ENCODE assay signal across 19 mouse cellular contexts in the genomic region with DNA sequence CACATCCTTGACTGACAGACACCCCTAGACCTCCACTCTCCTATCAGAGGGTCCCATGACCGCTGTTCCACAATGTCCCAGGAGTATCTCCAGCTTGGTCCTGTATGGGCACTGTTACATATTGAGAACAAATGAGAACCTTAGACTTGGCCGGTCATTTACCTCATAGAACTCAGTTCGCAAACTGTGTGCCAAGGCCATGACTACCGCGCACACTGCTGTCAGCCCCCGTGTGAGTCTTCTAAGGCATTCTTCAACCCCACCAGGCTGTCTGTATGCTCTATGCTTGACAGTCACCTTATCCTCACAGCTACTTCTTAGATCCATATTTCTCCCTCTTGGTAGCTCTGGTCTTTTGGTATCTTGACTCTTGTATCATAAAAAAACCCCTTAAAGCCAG. TPM values are rescaled to one million over a fixed set of nuclear protein-coding genes. Genes with fewer than 3 reads are reported as not detected.
DNase-seq lines count a peak whose midpoint lies in the region; ATAC-seq and TF ChIP-seq lines count a peak whose summit lies in the region.
"Had no signal": no experiment of that assay in that cellular context is flagged by ENCODE, and none has a peak within 500 bp of the region (broad histone marks: within the 10 kb centered on the region; RNA-seq: fewer than 3 reads in every experiment).

No protein-coding gene starts in this region.

- no peaks in the 10 kb centered on the region for H3K27me3 ChIP-seq in heart, embryonic 14.5 days (ENCODE audit: control insufficient read depth, insufficient read depth, low read length)
- H3K27me3 ChIP-seq in liver, postnatal 0 days (ENCODE audit: insufficient read depth, low read length), result no peaks in the 10 kb centered on the region
- no peaks in the 10 kb centered on the region for H3K27me3 ChIP-seq in liver, embryonic 12.5 days (replicated peaks)
- no peaks in the 10 kb centered on the region for H3K27me3 ChIP-seq in embryonic facial prominence, embryonic 14.5 days (replicated peaks; ENCODE audit: control insufficient read depth, insufficient read depth, low read length)
- H3K27me3 ChIP-seq: liver, embryonic 13.5 days had no signal

- intact Hi-C loops in heart, postnatal 10 days (cut with DNase I), result no loop called here

- no peak overlapping the region for H3K4me3 ChIP-seq in heart, embryonic 14.5 days (ENCODE audit: control insufficient read depth in 1 of 2, insufficient read depth in 1 of 2, low read depth in 1 of 2, low read length in 2 of 2)
- H3K4me3 ChIP-seq in liver, postnatal 0 days (ENCODE audit: low read depth, low read length), result no peak overlapping the region
- H3K4me3 ChIP-seq in liver, embryonic 12.5 days, result no peak overlapping the region
- no peak overlapping the region for H3K4me3 ChIP-seq in embryonic facial prominence, embryonic 14.5 days (ENCODE audit: low read depth, low read length)
- H3K4me3 ChIP-seq: liver, embryonic 13.5 days had no signal

- no peaks in the 10 kb centered on the region for H3K9me3 ChIP-seq in heart, embryonic 14.5 days (ENCODE audit: control insufficient read depth, low read length)
- H3K9me3 ChIP-seq in liver, postnatal 0 days (ENCODE audit: low read length), result no peaks in the 10 kb centered on the region
- H3K9me3 ChIP-seq in liver, embryonic 12.5 days (replicated peaks), result no peaks in the 10 kb centered on the region
- H3K9me3 ChIP-seq in embryonic facial prominence, embryonic 14.5 days (ENCODE audit: control insufficient read depth, low read length), result no peaks in the 10 kb centered on the region
- H3K9me3 ChIP-seq: liver, embryonic 13.5 days had no signal

- peak overlapping the region; percentile 32 for H3K4me2 ChIP-seq in heart, embryonic 14.5 days (ENCODE audit: low read length)
- no peak overlapping the region for H3K4me2 ChIP-seq in liver, postnatal 0 days (ENCODE audit: low read depth, low read length)
- no peak overlapping the region for H3K4me2 ChIP-seq in liver, embryonic 12.5 days
- no peak overlapping the region for H3K4me2 ChIP-seq in embryonic facial prominence, embryonic 14.5 days (ENCODE audit: low read depth, low read length)
- H3K4me2 ChIP-seq: liver, embryonic 13.5 days had no signal

- peak overlapping the region; percentile 44 for H3K9ac ChIP-seq in heart, embryonic 14.5 days (ENCODE audit: low read length)
- no peak overlapping the region for H3K9ac ChIP-seq in liver, postnatal 0 days (replicated peaks)
- H3K9ac ChIP-seq in liver, embryonic 12.5 days, result no peak overlapping the region
- H3K9ac ChIP-seq in embryonic facial prominence, embryonic 14.5 days (ENCODE audit: low read depth, low read length), result no peak overlapping the region
- H3K9ac ChIP-seq: liver, embryonic 13.5 days had no signal

- no peak for ATAC-seq in heart, embryonic 14.5 days (ENCODE audit: insufficient number of reproducible peaks, insufficient read depth, low FRiP score, low read depth)
- no peak for ATAC-seq in liver, postnatal 0 days
- no peak for ATAC-seq in liver, embryonic 12.5 days
- no peak for ATAC-seq in embryonic facial prominence, embryonic 14.5 days (ENCODE audit: low read depth)
- ATAC-seq: forebrain, embryonic 14.5 days had no signal

- H3K4me1 ChIP-seq in heart, embryonic 14.5 days (ENCODE audit: control insufficient read depth in 2 of 2, insufficient read depth in 2 of 2, low read length in 2 of 2), result peaks cover 69 to 85% of the 10 kb centered on the region in 2 experiments
- H3K4me1 ChIP-seq in liver, postnatal 0 days (ENCODE audit: insufficient read depth), result peaks cover 63% of the 10 kb centered on the region
- peaks cover 81% of the 10 kb centered on the region for H3K4me1 ChIP-seq in liver, embryonic 12.5 days
- H3K4me1 ChIP-seq in embryonic facial prominence, embryonic 14.5 days (ENCODE audit: control insufficient read depth, insufficient read depth, low read length), result peaks cover 66% of the 10 kb centered on the region

- no peak for TF ChIP-seq CTCF in liver, postnatal 0 days (IDR thresholded peaks at IDR 0.05; ENCODE audit: low read depth)

- 73% methylated on average over 6 of the region's 6 CpGs for WGBS in heart, embryonic 14.5 days
- 85% methylated on average over 6 of the region's 6 CpGs for WGBS in liver, postnatal 0 days (ENCODE audit: insufficient replicate concordance)
- WGBS in liver, embryonic 12.5 days (ENCODE audit: insufficient replicate concordance), result 87% methylated on average over 6 of the region's 6 CpGs
- 92% methylated on average over 6 of the region's 6 CpGs for WGBS in embryonic facial prominence, embryonic 14.5 days

- TF ChIP-seq EP300 in liver, postnatal 0 days (IDR thresholded peaks at IDR 0.05; ENCODE audit: low read depth), result no peak

- H3K27ac ChIP-seq in heart, embryonic 14.5 days (replicated peaks in 1 of 2; ENCODE audit: control insufficient read depth in 1 of 2, insufficient read depth in 1 of 2, low read depth in 2 of 2, low read length in 2 of 2), result peak overlapping the region; percentile 33 to 91
- peak overlapping the region; percentile 49 for H3K27ac ChIP-seq in liver, postnatal 0 days (ENCODE audit: low read depth)
- no peak overlapping the region for H3K27ac ChIP-seq in liver, embryonic 12.5 days
- peak overlapping the region; percentile 8 for H3K27ac ChIP-seq in embryonic facial prominence, embryonic 14.5 days (replicated peaks; ENCODE audit: low read depth, low read length)
- H3K27ac ChIP-seq: liver, embryonic 13.5 days had no signal

- no peaks in the 10 kb centered on the region for H3K36me3 ChIP-seq in heart, embryonic 14.5 days (ENCODE audit: control insufficient read depth, insufficient read depth, low read length)
- peaks cover 29% of the 10 kb centered on the region for H3K36me3 ChIP-seq in liver, postnatal 0 days (replicated peaks; ENCODE audit: insufficient read depth, low read length)
- H3K36me3 ChIP-seq in liver, embryonic 12.5 days, result peaks cover 18% of the 10 kb centered on the region
- H3K36me3 ChIP-seq in embryonic facial prominence, embryonic 14.5 days (ENCODE audit: control insufficient read depth, insufficient read depth, low read length), result 0 out of 2 replicates have a peak, but pooled peaks cover 4% of the 10 kb centered on the region

- DNase-seq in adrenal gland, postnatal 36 days, result peak; percentile 4
- no peak for DNase-seq in adrenal gland, postnatal 10 days
- DNase-seq in heart, postnatal 10 days, result no peak
- DNase-seq in liver, postnatal 0 days, result no peak
- no peak for DNase-seq in embryonic facial prominence, embryonic 14.5 days (ENCODE audit: low spot score)
- DNase-seq in layer of hippocampus, postnatal 25 days (ENCODE audit: extremely low spot score in 1 of 2, low spot score in 1 of 2), result no peak
- DNase-seq: adrenal gland, adult 8-10 months; cerebellum, adult 8-10 months; kidney, adult 2 months; liver, embryonic 13.5 days had no signal

RNA-seq across cellular contexts. Expression of gene Wbp1l, which starts 20.6 kb away (rescaled TPM):
- 100 to 1,000 TPM; 131 to 170 TPM for total RNA-seq in adrenal gland, postnatal 36 days (2021)
- 100 to 1,000 TPM; 122 to 123 TPM for total RNA-seq in adrenal gland, postnatal 10 days (2021)
- 48.8 and 49.3 TPM in 2 replicates for polyA plus RNA-seq in heart, embryonic 14.5 days (2014; fragmentation: Nextera tagmentation; extraction: Ambion mirVana)
- total RNA-seq in heart, postnatal 10 days (2021), result 10 to 100 TPM; 65.0 to 75.0 TPM
- polyA plus RNA-seq in liver, postnatal 0 days (2015; fragmentation: Nextera tagmentation; extraction: Ambion mirVana), result 40.4 and 48.8 TPM in 2 replicates
- polyA plus RNA-seq in liver, embryonic 12.5 days (2016; fragmentation: Nextera tagmentation; extraction: Ambion mirVana), result 24.4 and 24.9 TPM in 2 replicates
- 37.7 and 42.6 TPM in 2 replicates for polyA plus RNA-seq in embryonic facial prominence, embryonic 14.5 days (2014; fragmentation: Nextera tagmentation; extraction: Ambion mirVana)
- total RNA-seq in layer of hippocampus, postnatal 25 days (2021), result 10 to 100 TPM; 37.8 to 37.9 TPM

RNA-seq across cellular contexts. Expression of gene Sfxn2, which starts 46.4 kb away (rescaled TPM):
- 10 to 100 TPM in 1 of 2 experiments, 1 to 10 TPM in 1; 7.9 to 11.5 TPM for total RNA-seq in adrenal gland, postnatal 36 days (2021)
- total RNA-seq in adrenal gland, postnatal 10 days (2021), result 10 to 100 TPM; 11.2 to 16.4 TPM
- 8.0 and 8.8 TPM in 2 replicates for polyA plus RNA-seq in heart, embryonic 14.5 days (2014; fragmentation: Nextera tagmentation; extraction: Ambion mirVana)
- total RNA-seq in heart, postnatal 10 days (2021), result 1 to 10 TPM; 3.0 to 3.8 TPM
- polyA plus RNA-seq in liver, postnatal 0 days (2015; fragmentation: Nextera tagmentation; extraction: Ambion mirVana), result 63.0 and 63.4 TPM in 2 replicates
- polyA plus RNA-seq in liver, embryonic 12.5 days (2016; fragmentation: Nextera tagmentation; extraction: Ambion mirVana), result 18.5 and 18.9 TPM in 2 replicates
- 16.7 and 19.7 TPM in 2 replicates for polyA plus RNA-seq in embryonic facial prominence, embryonic 14.5 days (2014; fragmentation: Nextera tagmentation; extraction: Ambion mirVana)
- 1 to 10 TPM; 4.4 to 6.3 TPM for total RNA-seq in layer of hippocampus, postnatal 25 days (2021)

RNA-seq across cellular contexts. Expression of gene Arl3, which starts 46.5 kb away (rescaled TPM):
- total RNA-seq in adrenal gland, postnatal 36 days (2021), result 10 to 100 TPM; 43.3 to 67.7 TPM
- total RNA-seq in adrenal gland, postnatal 10 days (2021), result 10 to 100 TPM; 41.7 to 43.0 TPM
- 54.4 and 72.5 TPM in 2 replicates for polyA plus RNA-seq in heart, embryonic 14.5 days (2014; fragmentation: Nextera tagmentation; extraction: Ambion mirVana)
- 10 to 100 TPM; 32.8 to 33.6 TPM for total RNA-seq in heart, postnatal 10 days (2021)
- polyA plus RNA-seq in liver, postnatal 0 days (2015; fragmentation: Nextera tagmentation; extraction: Ambion mirVana), result 17.0 and 17.1 TPM in 2 replicates
- polyA plus RNA-seq in liver, embryonic 12.5 days (2016; fragmentation: Nextera tagmentation; extraction: Ambion mirVana), result 37.2 and 38.4 TPM in 2 replicates
- polyA plus RNA-seq in embryonic facial prominence, embryonic 14.5 days (2014; fragmentation: Nextera tagmentation; extraction: Ambion mirVana), result 83.7 and 94.0 TPM in 2 replicates
- total RNA-seq in layer of hippocampus, postnatal 25 days (2021), result 100 to 1,000 TPM; 123 to 127 TPM

RNA-seq across cellular contexts. Expression of gene Cyp17a1, which starts 53.5 kb away (rescaled TPM):
- 10 to 100 TPM in 1 of 2 experiments, 1 to 10 TPM in 1; 1.9 to 10.5 TPM for total RNA-seq in adrenal gland, postnatal 36 days (2021)
- total RNA-seq in adrenal gland, postnatal 10 days (2021), result 1 to 10 TPM; 1.3 to 9.6 TPM
- 1.6 and 1.8 TPM in 2 replicates for polyA plus RNA-seq in heart, embryonic 14.5 days (2014; fragmentation: Nextera tagmentation; extraction: Ambion mirVana)
- total RNA-seq in heart, postnatal 10 days (2021), result not detected
- 3.3 and 5.8 TPM in 2 replicates for polyA plus RNA-seq in liver, postnatal 0 days (2015; fragmentation: Nextera tagmentation; extraction: Ambion mirVana)
- polyA plus RNA-seq in liver, embryonic 12.5 days (2016; fragmentation: Nextera tagmentation; extraction: Ambion mirVana), result 0.06 TPM in 1 of 2 replicates, not detected in the other
- polyA plus RNA-seq in embryonic facial prominence, embryonic 14.5 days (2014; fragmentation: Nextera tagmentation; extraction: Ambion mirVana), result 0.33 and 0.87 TPM in 2 replicates
- not detected for total RNA-seq in layer of hippocampus, postnatal 25 days (2021)
- total RNA-seq: granulocyte monocyte progenitor cell, adult 5-6 weeks; layer of hippocampus, postnatal 10 days; left cerebral cortex, postnatal 36 days; megakaryocyte progenitor cell, adult 5-6 weeks had no signal
- polyA plus RNA-seq: cortical plate, adult 2 months; forebrain, embryonic 14.5 days; liver, embryonic 13.5 days; urinary bladder, adult 2 months had no signal

Comparison
In these comparisons a context has a peak if more than half of its experiments do, and no peak if none do; other contexts are left out.
1. DNase-seq: peak in adrenal gland, postnatal 36 days (2 of 2); none in adrenal gland, postnatal 10 days (single experiment), heart, postnatal 10 days (0 of 2), liver, postnatal 0 days (single experiment), embryonic facial prominence, embryonic 14.5 days (single experiment) and layer of hippocampus, postnatal 25 days (0 of 2).